Mouse (Mus musculus): ENCODE results near the gene Sprr2j-ps. TPM values are rescaled to one million over a fixed set of nuclear protein-coding genes. Genes with fewer than 3 reads are reported as not detected.

Sprr2j-ps gene
- polyA plus RNA-seq, 2 experiments: not detected

DNA sequence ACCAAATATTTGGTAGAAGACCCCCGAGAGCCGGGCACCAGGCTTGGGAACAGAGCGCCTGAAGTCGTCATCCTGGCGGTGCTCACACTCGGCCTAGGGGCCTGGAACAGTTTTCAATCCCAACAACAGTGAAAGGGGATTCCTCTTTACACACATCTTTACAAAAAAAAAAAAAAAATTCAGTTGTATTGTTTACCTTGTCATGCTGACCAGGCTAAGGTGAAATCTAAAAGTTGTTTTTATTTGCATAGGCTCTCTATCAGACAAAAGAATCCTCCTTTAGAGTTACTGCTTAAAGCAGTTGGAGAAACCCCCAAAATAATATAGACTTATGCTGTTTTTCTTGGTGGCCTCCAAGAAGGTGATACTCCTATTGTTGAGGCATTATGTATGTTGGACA is 11.4 kb downstream of the Sprr2j-ps start, which contains the start of gene Gm9774:
Gene Gm9774, minus strand, starts transcription at position 101 of the 400 bp plus-strand sequence.
- Histone ChIP-seq H3K27ac (no peak within 1 kb of the TSS), H3K4me3 (ENCODE audit: insufficient read depth in 1 of 2, low read depth in 2 of 2, low read length in 2 of 2) (no peak within 1 kb of the TSS), H3K36me3 (replicated peaks; ENCODE audit: control insufficient read depth, insufficient read depth, low read depth) (no peaks in the 10 kb centered on the region), H3K9me3 (ENCODE audit: control insufficient read depth, low read length) (no peaks in the 10 kb centered on the region), H3K4me2 (ENCODE audit: low read depth) (no peak within 1 kb of the TSS), H3K9ac (replicated peaks) (no peak within 1 kb of the TSS), H3K27me3 (ENCODE audit: control insufficient read depth, insufficient read depth, low read length) (no peaks in the 10 kb centered on the region), H3K4me1 (replicated peaks; ENCODE audit: control insufficient read depth in 2 of 2, insufficient read depth in 2 of 2, low read length in 1 of 2) (no peaks in the 10 kb centered on the region)
- no peak for DNase-seq (ENCODE audit: low read depth in 3 of 3, low spot score in 3 of 3)
- TF ChIP-seq EP300 (IDR thresholded peaks at IDR 0.05; ENCODE audit: low read depth): no peak
- TF ChIP-seq CTCF (IDR thresholded peaks at IDR 0.05; ENCODE audit: low read depth): no peak
- WGBS (ENCODE audit: insufficient replicate concordance): 75% methylated on average over 6 of the region's 6 CpGs
- ATAC-seq (ENCODE audit: insufficient read depth): no peak

DNA sequence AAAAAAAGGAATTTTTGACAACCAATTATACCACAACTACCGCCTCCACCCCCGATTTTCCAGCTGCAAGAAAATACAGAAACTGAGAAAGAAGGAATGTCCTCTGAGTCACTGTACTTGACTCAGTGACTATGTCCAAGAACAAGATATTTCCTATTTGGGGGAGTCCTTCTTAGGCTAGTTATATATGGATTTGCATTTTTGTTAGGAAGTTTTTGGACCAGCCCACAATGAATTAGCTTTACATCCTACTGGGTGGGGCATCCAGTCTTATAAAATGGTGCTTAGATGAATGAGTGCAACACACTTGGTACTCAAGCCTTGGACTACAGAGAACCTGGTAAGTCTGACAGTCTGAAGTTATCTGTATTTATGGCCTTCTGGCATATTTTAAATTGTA is 14.4 kb downstream of the Sprr2j-ps start, which contains the start of gene Sprr2k:
Gene Sprr2k, plus strand, starts transcription at position 301 of the 400 bp plus-strand sequence.
- Histone ChIP-seq H3K27ac (no peak within 1 kb of the TSS), H3K4me1 (replicated peaks; ENCODE audit: control insufficient read depth in 2 of 2, insufficient read depth in 2 of 2, low read length in 1 of 2) (no peaks in the 10 kb centered on the region), H3K9ac (replicated peaks) (no peak within 1 kb of the TSS), H3K9me3 (ENCODE audit: control insufficient read depth, low read length) (no peaks in the 10 kb centered on the region), H3K36me3 (replicated peaks; ENCODE audit: control insufficient read depth, insufficient read depth, low read depth) (no peaks in the 10 kb centered on the region), H3K27me3 (ENCODE audit: control insufficient read depth, insufficient read depth, low read length) (no peaks in the 10 kb centered on the region), H3K4me3 (ENCODE audit: insufficient read depth in 1 of 2, low read depth in 2 of 2, low read length in 2 of 2) (no peak within 1 kb of the TSS), H3K4me2 (ENCODE audit: low read depth) (no peak within 1 kb of the TSS)
- 60% methylated on average over 2 of the region's 2 CpGs for WGBS (ENCODE audit: insufficient replicate concordance)
- TF ChIP-seq CTCF (IDR thresholded peaks at IDR 0.05; ENCODE audit: low read depth) (no peak), EP300 (IDR thresholded peaks at IDR 0.05; ENCODE audit: low read depth) (no peak)
- DNase-seq (ENCODE audit: low read depth in 3 of 3, low spot score in 3 of 3) (no peak), ATAC-seq (ENCODE audit: insufficient read depth) (no peak)

DNA sequence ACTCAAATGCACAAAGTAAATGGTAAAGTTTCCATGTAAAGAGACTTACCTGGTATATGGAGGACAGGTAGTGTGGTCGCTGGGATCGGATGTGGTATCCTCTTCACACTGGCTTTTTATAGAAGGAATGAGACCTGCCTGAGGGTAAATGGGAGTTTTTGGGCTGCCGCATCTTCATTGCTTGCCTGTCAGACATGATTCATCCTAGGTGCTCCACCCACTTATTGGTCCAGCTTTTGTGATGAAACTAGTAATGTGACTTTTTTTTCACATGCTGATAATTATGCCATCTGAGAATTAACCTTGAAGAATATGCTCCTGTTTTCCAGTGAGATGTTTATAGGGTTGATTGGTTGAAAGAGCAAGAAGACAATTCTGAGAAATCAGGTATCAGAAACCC is 20.8 kb downstream of the Sprr2j-ps start, which contains the start of gene Sprr1b:
Gene Sprr1b, minus strand, starts transcription at position 101 of the 400 bp plus-strand sequence.
- H3K9me3 ChIP-seq (ENCODE audit: control insufficient read depth, low read length): no peaks in the 10 kb centered on the region
- no peaks in the 10 kb centered on the region for H3K36me3 ChIP-seq (replicated peaks; ENCODE audit: control insufficient read depth, insufficient read depth, low read depth)
- no peak for TF ChIP-seq EP300 (IDR thresholded peaks at IDR 0.05; ENCODE audit: low read depth)
- no peak for TF ChIP-seq CTCF (IDR thresholded peaks at IDR 0.05; ENCODE audit: low read depth)
- DNase-seq (ENCODE audit: low read depth in 3 of 3, low spot score in 3 of 3): no peak
- WGBS (ENCODE audit: insufficient replicate concordance): 80% methylated on average over 3 of the region's 3 CpGs
- H3K9ac ChIP-seq (replicated peaks): no peak within 1 kb of the TSS
- H3K27me3 ChIP-seq (ENCODE audit: control insufficient read depth, insufficient read depth, low read length): no peaks in the 10 kb centered on the region
- no peak for ATAC-seq (ENCODE audit: insufficient read depth)
- H3K27ac ChIP-seq: no peak within 1 kb of the TSS
- H3K4me1 ChIP-seq (replicated peaks; ENCODE audit: control insufficient read depth in 2 of 2, insufficient read depth in 2 of 2, low read length in 1 of 2): no peaks in the 10 kb centered on the region
- H3K4me2 ChIP-seq (ENCODE audit: low read depth): no peak within 1 kb of the TSS
- no peak within 1 kb of the TSS for H3K4me3 ChIP-seq (ENCODE audit: insufficient read depth in 1 of 2, low read depth in 2 of 2, low read length in 2 of 2)

DNA sequence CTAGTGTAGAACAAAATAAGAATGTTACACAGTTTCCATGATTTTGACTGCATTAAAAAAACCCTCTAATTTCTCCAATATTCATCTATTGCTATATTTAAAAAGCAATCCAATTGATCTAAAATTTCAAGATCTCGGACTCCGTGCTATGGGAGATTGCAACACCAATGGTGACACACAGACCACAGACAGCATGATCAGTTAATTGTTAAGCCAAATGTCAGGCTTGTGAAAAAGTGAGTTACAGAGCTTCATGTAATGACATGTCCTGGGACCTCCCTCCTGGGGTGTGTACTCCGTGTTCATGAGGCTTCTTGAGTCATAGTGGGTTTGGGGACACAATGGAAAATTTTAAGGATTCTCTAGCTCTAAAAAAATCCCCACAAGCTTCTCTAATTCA is 22.3 kb downstream of the Sprr2j-ps start:
- Histone ChIP-seq H3K9me3 (ENCODE audit: control insufficient read depth, low read length) (no peaks in the 10 kb centered on the region), H3K4me2 (ENCODE audit: low read depth) (no peak overlapping the region), H3K27me3 (ENCODE audit: control insufficient read depth, insufficient read depth, low read length) (no peaks in the 10 kb centered on the region), H3K27ac (no peak overlapping the region), H3K4me3 (ENCODE audit: insufficient read depth in 1 of 2, low read depth in 2 of 2, low read length in 2 of 2) (no peak overlapping the region), H3K4me1 (replicated peaks; ENCODE audit: control insufficient read depth in 2 of 2, insufficient read depth in 2 of 2, low read length in 1 of 2) (no peaks in the 10 kb centered on the region), H3K36me3 (replicated peaks; ENCODE audit: control insufficient read depth, insufficient read depth, low read depth) (no peaks in the 10 kb centered on the region), H3K9ac (replicated peaks) (no peak overlapping the region)
- no peak for ATAC-seq (ENCODE audit: insufficient read depth)
- WGBS (ENCODE audit: insufficient replicate concordance): 67% methylated on average over 3 of the region's 3 CpGs
- no peak for DNase-seq (ENCODE audit: low read depth in 3 of 3, low spot score in 3 of 3)
- no peak for TF ChIP-seq EP300 (IDR thresholded peaks at IDR 0.05; ENCODE audit: low read depth)
- TF ChIP-seq CTCF (IDR thresholded peaks at IDR 0.05; ENCODE audit: low read depth): no peak

DNA sequence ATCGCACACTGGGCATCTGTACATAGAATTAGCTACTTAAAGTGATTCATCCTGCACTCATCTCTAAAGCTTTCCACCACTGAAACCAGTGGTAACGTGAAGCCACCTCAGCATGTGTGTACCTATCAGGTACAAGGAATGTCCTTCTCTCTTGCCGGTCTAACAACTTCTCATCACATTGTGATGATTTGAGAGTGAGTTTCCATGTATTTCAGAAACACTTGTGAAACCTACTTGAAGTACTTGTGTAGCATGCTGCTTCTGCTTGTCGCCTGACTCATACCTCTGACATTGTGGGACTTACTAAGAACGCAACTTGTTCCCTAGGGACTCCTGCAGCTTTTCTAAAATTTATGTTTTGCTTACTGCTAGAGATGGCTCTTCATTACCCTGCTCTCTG is 37.3 kb downstream of the Sprr2j-ps start:
- WGBS (ENCODE audit: insufficient replicate concordance): 59% methylated on average over 5 of the region's 5 CpGs
- DNase-seq (ENCODE audit: low read depth in 3 of 3, low spot score in 3 of 3) (no peak), ATAC-seq (ENCODE audit: insufficient read depth) (no peak)
- TF ChIP-seq CTCF (IDR thresholded peaks at IDR 0.05; ENCODE audit: low read depth): no peak
- TF ChIP-seq EP300 (IDR thresholded peaks at IDR 0.05; ENCODE audit: low read depth): no peak
- Histone ChIP-seq H3K9me3 (ENCODE audit: control insufficient read depth, low read length) (no peaks in the 10 kb centered on the region), H3K4me1 (replicated peaks; ENCODE audit: control insufficient read depth in 2 of 2, insufficient read depth in 2 of 2, low read length in 1 of 2) (no peaks in the 10 kb centered on the region), H3K9ac (replicated peaks) (no peak overlapping the region), H3K27me3 (ENCODE audit: control insufficient read depth, insufficient read depth, low read length) (no peaks in the 10 kb centered on the region), H3K36me3 (replicated peaks; ENCODE audit: control insufficient read depth, insufficient read depth, low read depth) (no peaks in the 10 kb centered on the region), H3K4me3 (ENCODE audit: insufficient read depth in 1 of 2, low read depth in 2 of 2, low read length in 2 of 2) (no peak overlapping the region), H3K4me2 (ENCODE audit: low read depth) (no peak overlapping the region), H3K27ac (no peak overlapping the region)

Measured in liver, embryonic 14.5 days (tissue).